Mouse (Mus musculus): ENCODE measurements around the gene Gm614. TPM values are rescaled to one million over a fixed set of nuclear protein-coding genes. Genes with fewer than 3 reads are reported as not detected.

Gm614 gene
- polyA plus RNA-seq, 1 experiment from 2014 or later, result not detected

DNA sequence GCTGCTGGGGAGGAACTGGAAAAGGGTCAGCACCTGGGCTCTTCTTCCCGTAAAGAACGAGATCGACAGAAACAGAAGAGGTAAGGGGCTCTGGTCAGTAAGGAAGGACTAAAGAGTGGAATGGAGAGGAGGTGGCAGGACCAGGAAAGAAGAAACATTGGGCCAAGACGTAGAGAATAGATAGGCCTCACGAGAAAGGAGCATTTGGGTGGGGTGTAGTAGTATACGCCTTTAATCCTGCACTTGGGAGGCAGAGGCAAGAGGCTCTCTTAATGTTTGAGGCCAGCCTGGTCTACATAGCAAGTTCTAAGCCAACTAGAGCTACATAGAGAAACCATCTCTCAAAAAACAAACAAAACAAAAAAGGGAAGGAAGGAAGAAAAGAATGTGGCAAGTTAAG, 24.6 kb upstream of the Gm614 start:
- no peak overlapping the region for H3K9ac ChIP-seq (ENCODE audit: low read length)
- no peak overlapping the region for H3K27ac ChIP-seq (ENCODE audit: low read length)
- H3K4me1 ChIP-seq (replicated peaks; ENCODE audit: control insufficient read depth, insufficient read depth, low read length), result no peaks in the 10 kb centered on the region
- H3K4me2 ChIP-seq (ENCODE audit: low read depth, low read length), result no peak overlapping the region
- H3K4me3 ChIP-seq (ENCODE audit: low read length), result no peak overlapping the region
- WGBS, result 85% methylated on average over 6 of the region's 6 CpGs
- peaks cover 9% of the 10 kb centered on the region for H3K36me3 ChIP-seq (ENCODE audit: control insufficient read depth, insufficient read depth, low read length)
- no peak for ATAC-seq (ENCODE audit: low read depth)
- H3K27me3 ChIP-seq (ENCODE audit: control insufficient read depth, insufficient read depth, low read depth, low read length), result no peaks in the 10 kb centered on the region
- H3K9me3 ChIP-seq (ENCODE audit: control insufficient read depth, low read length), result no peaks in the 10 kb centered on the region

DNA sequence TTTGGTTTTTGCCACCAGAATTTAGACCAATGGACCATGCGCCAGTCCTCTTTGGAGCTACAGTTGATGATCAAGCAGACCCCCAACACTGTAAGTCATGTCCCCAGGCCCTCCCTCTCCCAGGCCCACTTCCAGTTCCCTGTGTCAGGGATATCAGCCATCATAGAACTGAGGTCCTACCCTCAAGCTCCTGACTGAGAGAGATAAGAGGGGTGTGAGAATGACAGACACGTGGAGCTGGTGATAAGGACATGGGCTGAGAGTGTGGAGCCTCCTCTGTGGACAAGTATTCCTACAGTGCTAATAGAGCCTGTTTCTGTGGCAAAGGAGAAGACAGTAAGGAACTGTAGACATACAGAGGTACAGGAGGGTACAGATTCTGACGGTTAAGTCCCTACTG, 23.8 kb upstream of the Gm614 start:
- WGBS, result 86% methylated on average over 3 of the region's 3 CpGs
- no peaks in the 10 kb centered on the region for H3K27me3 ChIP-seq (ENCODE audit: control insufficient read depth, insufficient read depth, low read depth, low read length)
- H3K36me3 ChIP-seq (ENCODE audit: control insufficient read depth, insufficient read depth, low read length), result peaks cover 6% of the 10 kb centered on the region; the same call in 1 of the 2 replicates
- no peaks in the 10 kb centered on the region for H3K9me3 ChIP-seq (ENCODE audit: control insufficient read depth, low read length)
- no peak overlapping the region for H3K4me2 ChIP-seq (ENCODE audit: low read depth, low read length)
- H3K9ac ChIP-seq (ENCODE audit: low read length), result no peak overlapping the region
- no peak for ATAC-seq (ENCODE audit: low read depth)
- H3K4me1 ChIP-seq (replicated peaks; ENCODE audit: control insufficient read depth, insufficient read depth, low read length), result no peaks in the 10 kb centered on the region
- H3K27ac ChIP-seq (ENCODE audit: low read length), result no peak overlapping the region
- H3K4me3 ChIP-seq (ENCODE audit: low read length), result no peak overlapping the region

DNA sequence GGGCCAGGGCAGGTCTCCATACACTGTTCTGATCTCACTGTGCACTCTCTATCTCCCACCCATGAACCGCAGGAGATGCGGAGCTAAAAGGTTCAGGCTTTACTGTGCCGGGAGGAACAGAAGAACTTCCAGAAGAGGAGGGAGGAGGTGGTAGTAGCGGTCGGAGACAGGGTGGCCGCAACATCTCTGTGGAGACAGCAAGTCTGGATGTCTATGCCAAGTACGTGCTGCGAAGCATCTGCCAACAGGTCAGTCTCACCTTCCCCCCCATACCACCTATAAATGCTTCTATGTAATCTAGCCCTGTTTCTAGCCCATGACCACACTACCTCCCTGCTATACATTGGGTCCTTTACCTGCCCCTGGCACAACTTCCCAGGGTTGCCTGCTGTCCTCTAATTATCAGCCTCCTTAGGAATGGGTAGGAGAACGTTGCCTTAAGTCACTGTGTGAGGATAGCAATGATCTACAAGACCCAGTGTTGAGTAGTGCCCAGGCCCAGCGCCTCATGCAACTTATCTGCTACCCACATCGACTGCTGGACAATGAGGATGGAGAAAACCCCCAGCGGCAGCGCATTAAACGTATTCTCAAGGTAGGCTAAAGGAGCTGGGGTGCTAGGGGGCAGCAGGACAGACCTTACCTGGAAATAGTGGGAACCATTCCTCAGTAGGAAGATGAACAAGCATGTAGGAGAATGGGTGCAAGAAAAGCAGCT, 22.3 kb upstream of the Gm614 start:
- H3K4me3 ChIP-seq (ENCODE audit: low read length), result no peak overlapping the region
- H3K27me3 ChIP-seq (ENCODE audit: control insufficient read depth, insufficient read depth, low read depth, low read length), result no peaks in the 10 kb centered on the region
- H3K9me3 ChIP-seq (ENCODE audit: control insufficient read depth, low read length), result no peaks in the 10 kb centered on the region
- no peak overlapping the region for H3K27ac ChIP-seq (ENCODE audit: low read length)
- no peak overlapping the region for H3K9ac ChIP-seq (ENCODE audit: low read length)
- H3K4me1 ChIP-seq (replicated peaks; ENCODE audit: control insufficient read depth, insufficient read depth, low read length), result no peaks in the 10 kb centered on the region
- 88% methylated on average over 14 of the region's 14 CpGs for WGBS
- no peak overlapping the region for H3K4me2 ChIP-seq (ENCODE audit: low read depth, low read length)
- no peak for ATAC-seq (ENCODE audit: low read depth)
- peaks cover 9% of the 10 kb centered on the region for H3K36me3 ChIP-seq (ENCODE audit: control insufficient read depth, insufficient read depth, low read length)

DNA sequence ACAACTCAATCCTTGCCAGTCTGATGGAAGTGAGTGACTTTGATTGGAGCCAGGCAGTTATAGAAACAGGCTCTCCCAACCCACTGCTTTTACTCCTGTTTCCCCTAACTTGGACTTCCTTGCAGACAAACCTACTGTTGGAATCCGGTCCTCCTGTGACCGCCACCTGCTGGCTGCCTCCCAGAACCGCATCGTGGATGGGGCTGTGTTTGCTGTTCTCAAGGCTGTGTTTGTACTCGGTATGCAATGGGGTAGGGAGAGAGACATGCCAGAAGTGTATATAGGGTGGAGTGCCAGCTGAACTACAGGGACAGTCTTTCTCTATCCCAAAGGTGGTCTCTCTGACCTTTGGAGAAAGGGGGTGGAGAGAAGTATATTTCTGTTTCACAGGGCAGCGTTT, 21.7 kb upstream of the Gm614 start:
- H3K4me2 ChIP-seq (ENCODE audit: low read depth, low read length), result no peak overlapping the region
- no peak overlapping the region for H3K27ac ChIP-seq (ENCODE audit: low read length)
- 26% methylated on average over 6 of the region's 6 CpGs for WGBS
- no peaks in the 10 kb centered on the region for H3K27me3 ChIP-seq (ENCODE audit: control insufficient read depth, insufficient read depth, low read depth, low read length)
- peaks cover 6% of the 10 kb centered on the region for H3K36me3 ChIP-seq (ENCODE audit: control insufficient read depth, insufficient read depth, low read length)
- H3K4me3 ChIP-seq (ENCODE audit: low read length), result no peak overlapping the region
- H3K4me1 ChIP-seq (replicated peaks; ENCODE audit: control insufficient read depth, insufficient read depth, low read length), result no peaks in the 10 kb centered on the region
- H3K9me3 ChIP-seq (ENCODE audit: control insufficient read depth, low read length), result no peaks in the 10 kb centered on the region
- no peak overlapping the region for H3K9ac ChIP-seq (ENCODE audit: low read length)
- peak; percentile 51; the same call in 1 of the 2 replicates for ATAC-seq (ENCODE audit: low read depth)

DNA sequence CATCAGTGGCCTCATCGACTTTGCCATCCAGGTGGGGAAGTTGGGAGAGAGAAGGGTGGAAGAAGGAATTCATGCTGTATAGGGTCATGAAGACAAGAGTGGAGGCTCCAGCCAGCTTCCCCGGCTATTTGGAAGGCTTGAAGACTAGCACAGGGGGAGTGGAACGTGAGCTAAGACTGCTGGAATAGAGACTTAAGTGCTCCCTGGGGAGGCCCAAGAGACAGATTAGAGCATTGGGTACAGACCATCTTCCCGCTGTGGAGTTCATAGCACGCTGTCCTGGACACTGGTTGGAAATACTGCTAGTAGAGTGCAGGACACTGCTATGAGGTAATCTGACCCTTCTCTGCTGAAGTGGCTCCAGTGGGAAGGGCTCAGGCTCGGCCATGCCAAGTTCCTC, 19.0 kb upstream of the Gm614 start:
- Histone ChIP-seq H3K27me3 (ENCODE audit: control insufficient read depth, insufficient read depth, low read depth, low read length) (no peaks in the 10 kb centered on the region), H3K4me3 (ENCODE audit: low read length) (no peak overlapping the region), H3K36me3 (ENCODE audit: control insufficient read depth, insufficient read depth, low read length) (peaks cover 6% of the 10 kb centered on the region), H3K9me3 (ENCODE audit: control insufficient read depth, low read length) (no peaks in the 10 kb centered on the region), H3K27ac (ENCODE audit: low read length) (no peak overlapping the region), H3K9ac (ENCODE audit: low read length) (no peak overlapping the region), H3K4me2 (ENCODE audit: low read depth, low read length) (no peak overlapping the region), H3K4me1 (replicated peaks; ENCODE audit: control insufficient read depth, insufficient read depth, low read length) (no peaks in the 10 kb centered on the region)
- ATAC-seq (ENCODE audit: low read depth), result no peak
- 77% methylated on average over 6 of the region's 6 CpGs for WGBS

DNA sequence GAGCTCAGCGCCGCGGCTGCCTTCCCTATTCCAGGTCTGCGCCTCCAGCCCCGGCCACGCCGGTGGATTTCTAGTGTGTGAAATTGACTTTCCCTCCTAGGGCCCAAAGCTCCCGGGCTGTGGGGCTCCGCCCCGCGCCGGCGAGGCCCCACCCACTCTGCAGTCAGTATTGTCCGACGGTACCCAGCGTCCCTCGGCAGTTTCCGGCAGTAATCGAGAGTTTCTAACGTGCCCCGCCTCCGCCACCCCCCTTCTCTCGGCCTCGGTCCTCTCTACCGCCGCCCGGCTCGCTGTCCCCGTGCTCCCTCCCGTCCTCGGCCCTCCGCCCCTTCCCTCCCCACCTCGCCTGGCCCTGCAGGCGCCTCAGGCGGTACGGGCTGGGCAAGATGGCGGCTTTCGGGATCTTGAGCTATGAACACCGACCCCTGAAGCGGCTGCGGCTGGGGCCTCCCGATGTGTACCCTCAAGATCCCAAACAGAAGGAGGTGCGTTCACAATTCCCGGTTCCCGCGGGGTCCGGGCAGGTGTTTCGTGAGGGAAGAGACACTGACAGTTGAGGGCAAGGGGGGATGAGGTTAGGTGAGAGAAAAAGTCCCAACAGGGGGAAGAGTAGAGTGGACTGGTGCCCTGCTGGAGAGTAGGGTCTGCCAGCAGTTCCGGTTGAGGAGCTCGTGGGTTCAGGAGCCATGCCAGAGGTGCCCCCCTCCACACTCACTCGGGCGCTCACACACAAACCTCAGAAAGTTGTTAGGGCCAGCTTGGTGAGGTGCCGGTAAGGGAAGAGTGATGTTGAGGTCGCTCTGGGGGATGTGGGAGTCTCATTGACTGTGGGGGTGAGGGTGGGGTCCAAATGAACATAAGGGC, 10.3 kb upstream of the Gm614 start, which contains the start of gene Med12:
Gene Med12, plus strand, starts transcription at position 156 of the 864 bp plus-strand sequence.
- peak; percentile 99 for ATAC-seq (ENCODE audit: low read depth)
- Histone ChIP-seq H3K36me3 (ENCODE audit: control insufficient read depth, insufficient read depth, low read length) (peaks cover 3% of the 10 kb centered on the region), H3K4me3 (ENCODE audit: low read length) (peak within 1 kb of the TSS; percentile 64), H3K4me1 (replicated peaks; ENCODE audit: control insufficient read depth, insufficient read depth, low read length) (peaks cover 5% of the 10 kb centered on the region; the same call in 1 of the 2 replicates), H3K9me3 (ENCODE audit: control insufficient read depth, low read length) (no peaks in the 10 kb centered on the region), H3K27me3 (ENCODE audit: control insufficient read depth, insufficient read depth, low read depth, low read length) (no peaks in the 10 kb centered on the region; the same call in 1 of the 2 replicates), H3K4me2 (ENCODE audit: low read depth, low read length) (peak within 1 kb of the TSS; percentile 58), H3K27ac (ENCODE audit: low read length) (peak within 1 kb of the TSS; percentile 78), H3K9ac (ENCODE audit: low read length) (peak within 1 kb of the TSS; percentile 83)
- WGBS, result 17% methylated on average over 47 of the region's 54 CpGs

DNA sequence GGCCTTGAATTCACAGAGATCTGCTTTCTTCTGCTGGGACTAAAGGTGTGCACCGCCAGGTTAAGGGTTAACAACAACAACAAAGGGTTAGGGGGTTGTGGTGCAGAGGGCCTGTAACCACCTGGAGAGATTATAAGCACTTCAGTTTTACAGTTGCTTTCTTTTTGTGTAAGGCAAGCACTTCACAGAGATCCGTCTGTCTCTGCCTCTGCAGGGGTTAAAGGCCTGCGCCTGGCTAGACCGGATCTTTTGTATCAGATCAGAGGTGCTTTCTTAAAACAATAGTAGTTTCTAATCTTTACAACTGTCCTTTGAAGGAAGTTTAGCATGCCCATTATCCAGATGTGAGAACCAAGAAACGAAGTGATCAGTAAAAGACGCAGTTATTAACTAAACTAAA, 9.6 kb upstream of the Gm614 start:
- WGBS, result 23% methylated on average over 6 of the region's 6 CpGs
- H3K36me3 ChIP-seq (ENCODE audit: control insufficient read depth, insufficient read depth, low read length), result peaks cover 3% of the 10 kb centered on the region
- H3K4me3 ChIP-seq (ENCODE audit: low read length), result peak overlapping the region; percentile 64
- H3K27ac ChIP-seq (ENCODE audit: low read length), result peak overlapping the region; percentile 46; the same call in 1 of the 2 replicates
- H3K4me2 ChIP-seq (ENCODE audit: low read depth, low read length), result peak overlapping the region; percentile 58
- ATAC-seq (ENCODE audit: low read depth), result no peak
- H3K27me3 ChIP-seq (ENCODE audit: control insufficient read depth, insufficient read depth, low read depth, low read length), result no peaks in the 10 kb centered on the region; the same call in 1 of the 2 replicates
- peak overlapping the region; percentile 83 for H3K9ac ChIP-seq (ENCODE audit: low read length)
- no peaks in the 10 kb centered on the region for H3K9me3 ChIP-seq (ENCODE audit: control insufficient read depth, low read length)
- H3K4me1 ChIP-seq (replicated peaks; ENCODE audit: control insufficient read depth, insufficient read depth, low read length), result peaks cover 5% of the 10 kb centered on the region; the same call in 1 of the 2 replicates

DNA sequence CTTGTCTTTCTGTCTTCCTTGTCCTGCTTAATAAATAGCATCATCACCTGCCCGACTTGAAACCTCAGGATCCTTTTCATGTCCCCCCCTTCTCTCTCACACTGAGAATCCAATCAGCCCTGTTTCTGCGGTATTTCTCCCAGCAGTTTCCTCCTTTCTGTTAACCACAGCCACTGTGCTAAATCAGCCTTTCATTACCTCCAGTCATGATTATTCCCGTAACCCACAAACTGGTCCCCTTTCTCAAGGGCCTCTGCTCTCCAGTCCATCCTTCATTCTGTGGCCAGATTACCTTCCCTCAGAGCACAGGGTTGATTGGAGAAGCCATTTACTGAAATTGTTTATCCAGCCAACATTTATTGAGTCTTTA, 4.9 kb upstream of the Gm614 start, which contains the start of gene Gm20489:
Gene Gm20489, minus strand, starts transcription at position 269 of the 370 bp plus-strand sequence.
- H3K36me3 ChIP-seq (ENCODE audit: control insufficient read depth, insufficient read depth, low read length), result no peaks in the 10 kb centered on the region
- H3K27ac ChIP-seq (ENCODE audit: low read length), result no peak within 1 kb of the TSS
- 0 out of 2 replicates have a peak, but pooled peaks cover 5% of the 10 kb centered on the region for H3K4me1 ChIP-seq (replicated peaks; ENCODE audit: control insufficient read depth, insufficient read depth, low read length)
- H3K4me3 ChIP-seq (ENCODE audit: low read length), result peak within 1 kb of the TSS; percentile 18; the same call in 1 of the 2 replicates
- 55% methylated on average over 3 of the region's 3 CpGs for WGBS
- no peaks in the 10 kb centered on the region for H3K27me3 ChIP-seq (ENCODE audit: control insufficient read depth, insufficient read depth, low read depth, low read length)
- H3K9ac ChIP-seq (ENCODE audit: low read length), result 0 out of 2 replicates have a peak within 1 kb of the TSS, but pooled peaks have one; percentile 20
- no peaks in the 10 kb centered on the region for H3K9me3 ChIP-seq (ENCODE audit: control insufficient read depth, low read length)
- H3K4me2 ChIP-seq (ENCODE audit: low read depth, low read length), result no peak within 1 kb of the TSS
- no peak for ATAC-seq (ENCODE audit: low read depth)
